Mouse (Mus musculus): Measurements from ENCODE around the gene Fam167b.
"Not testable (repeated sequence)": the region's sequence is repeated elsewhere in the genome, so short reads cannot be mapped to it uniquely, and the experiment has no call there.

GRCm38 (mm10) chr4:129547631-129548030, 30.7 kb downstream of the Fam167b start:
- not testable (repeated sequence) for TF ChIP-seq CTCF (IDR thresholded peaks at IDR 0.05; ENCODE audit: control insufficient read depth, insufficient read depth, insufficient replicate concordance, low read depth, low read length); POLR2A (IDR thresholded peaks at IDR 0.05; ENCODE audit: control insufficient read depth, low read depth, low read length)

All from testis, adult 2 months (tissue).